Mouse (Mus musculus) embryonic fibroblast, embryonic 13.5 days (primary cell): ENCODE results near the gene Grap2.

Source experiments
- CTCF ChIP-seq: IDR thresholded peaks from 2 replicates; pipeline ENCODE4 v1.5.1; 2011; ENCODE audit warnings: mild to moderate bottlenecking, control low read depth, low read length, moderate library complexity, borderline replicate concordance; ENCODE audit not compliant: insufficient read depth
- POLR2A ChIP-seq: IDR thresholded peaks from 2 replicates; pipeline ENCODE4 v1.6.1; 2011; ENCODE audit warnings: low read depth, mild to moderate bottlenecking, control low read depth, low read length, moderate library complexity

DNA sequence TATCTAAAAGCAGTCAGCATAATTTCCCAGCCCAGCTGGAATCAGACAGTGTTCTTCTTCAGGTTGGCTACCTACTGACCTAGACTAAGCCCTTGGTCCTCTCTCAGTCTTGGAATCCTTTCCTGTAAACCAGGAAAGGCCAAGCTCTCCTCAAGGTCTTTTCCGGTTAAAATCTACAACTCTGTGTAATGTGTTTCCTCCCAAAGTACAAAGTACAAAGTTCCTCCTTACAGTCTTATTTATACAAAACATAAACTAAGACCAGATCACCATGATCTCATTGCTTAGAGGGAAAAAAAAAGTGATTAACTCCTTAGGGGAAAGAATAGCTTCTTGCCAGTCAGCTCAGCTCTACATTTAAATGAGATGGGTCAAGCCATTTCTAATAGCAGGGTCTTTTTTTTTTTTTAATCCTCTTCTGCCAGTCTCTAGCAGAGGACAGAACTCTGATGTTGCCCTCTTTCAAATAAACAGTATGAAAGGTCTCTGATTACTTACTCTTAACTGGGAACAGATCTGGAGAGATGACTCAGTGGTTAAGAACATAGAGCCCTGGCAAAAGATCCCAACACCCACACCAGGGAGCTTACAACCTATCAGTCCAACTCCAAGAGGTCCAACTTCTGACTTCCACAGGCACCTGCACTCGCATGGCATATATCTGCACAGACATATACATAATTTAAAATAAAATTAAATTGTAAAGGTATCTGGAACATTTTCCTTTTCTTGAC, 69.5 kb downstream of the Grap2 start:
- TF ChIP-seq POLR2A = no peak
- TF ChIP-seq CTCF = no peak
